Mouse (Mus musculus) limb, embryonic 12.5 days (tissue): ENCODE measurements around the gene Bub1b. TPM values are rescaled to one million over a fixed set of nuclear protein-coding genes. Genes with fewer than 3 reads are reported as not detected.
A peak's percentile ranks its signal among the peaks of the same experiment; 100 is the strongest.
"Not testable (repeated sequence)": the region's sequence is repeated elsewhere in the genome, so short reads cannot be mapped to it uniquely, and the experiment has no call there.

Source experiments
- ATAC-seq: fragments of 200-750 bp; cut with Nextera tagmentation; 2 replicates; pipeline ENCODE4 v1.8.0; 2017; ENCODE audit warnings: low read depth, moderate TSS enrichment; ENCODE audit not compliant: insufficient number of reproducible peaks, insufficient read depth, low FRiP score, low TSS enrichment
- H3K27ac ChIP-seq: fragments of 300-500 bp; sonication (generic); 2 replicates; pipeline ENCODE4 v1.5.1; 2016; ENCODE audit warnings: mild to moderate bottlenecking, moderate library complexity
- H3K27me3 ChIP-seq: fragments of 300-500 bp; sonication (generic); 2 replicates; pipeline ENCODE4 v1.6.1; 2016; ENCODE audit warnings: mild to moderate bottlenecking, moderate library complexity
- H3K36me3 ChIP-seq: fragments of 300-500 bp; sonication (generic); 2 replicates; pipeline ENCODE4 v1.6.1; 2016; ENCODE audit warnings: mild to moderate bottlenecking, moderate library complexity
- H3K4me1 ChIP-seq: fragments of 300-500 bp; sonication (generic); replicated peaks from 2 replicates; pipeline ENCODE4 v1.6.1; 2016
- H3K4me2 ChIP-seq: fragments of 300-500 bp; sonication (generic); 2 replicates; pipeline ENCODE4 v1.6.1; 2016; ENCODE audit warnings: mild to moderate bottlenecking, moderate library complexity
- H3K4me3 ChIP-seq: fragments of 300-500 bp; sonication (generic); replicated peaks from 2 replicates; pipeline ENCODE4 v1.5.1; 2016; ENCODE audit warnings: mild to moderate bottlenecking
- H3K9ac ChIP-seq: fragments of 300-500 bp; sonication (generic); replicated peaks from 2 replicates; pipeline ENCODE4 v1.6.1; 2016; ENCODE audit warnings: mild to moderate bottlenecking, moderate library complexity
- H3K9me3 ChIP-seq: fragments of 300-500 bp; sonication (generic); 2 replicates; pipeline ENCODE4 v1.6.1; 2016; ENCODE audit warnings: mild to moderate bottlenecking, moderate library complexity
- WGBS: fragments of 180-500 bp; shearing (Covaris S2); methylation state at CpG from one replicate; pipeline ENCODE4 v1.1.7; 2016; 5-methylcytosine and 5-hydroxymethylcytosine counted together
- polyA plus RNA-seq: library from polyadenylated mRNA; unstranded; fragments of >200 nt; fragmentation: Nextera tagmentation; extraction: Ambion mirVana; gene quantifications from 2 replicates; pipeline ENCODE4 v1.2.1, GENCODE M21; 2016

The Bub1b gene
- polyA plus RNA-seq, 1 experiment from 2014 or later: 119 TPM

GRCm38 (mm10) chr2:118620608-118621007 lies 22.6 kb downstream of the Bub1b start:
- ATAC-seq: no peak
- WGBS: 88% methylated on average over 8 of the region's 8 CpGs
- Histone ChIP-seq H3K27me3 (no peaks in the 10 kb centered on the region), H3K9ac (no peak overlapping the region), H3K4me2 (no peak overlapping the region), H3K4me1 (no peaks in the 10 kb centered on the region), H3K27ac (no peak overlapping the region), H3K36me3 (peaks cover 89% of the 10 kb centered on the region), H3K9me3 (no peaks in the 10 kb centered on the region), H3K4me3 (no peak overlapping the region)

- Histone ChIP-seq H3K4me3 (no peak overlapping the region), H3K4me2 (no peak overlapping the region), H3K27me3 (no peaks in the 10 kb centered on the region), H3K9ac (no peak overlapping the region), H3K27ac (no peak overlapping the region), H3K9me3 (no peaks in the 10 kb centered on the region), H3K4me1 (no peaks in the 10 kb centered on the region), H3K36me3 (peaks cover 88% of the 10 kb centered on the region)
- ATAC-seq: no peak
- 96% methylated on average over 6 of the region's 6 CpGs for WGBS
These were observed 31.3 kb downstream of the Bub1b start for GRCm38 (mm10) chr2:118629276-118629675.

- H3K27ac ChIP-seq: no peak overlapping the region
- no peaks in the 10 kb centered on the region for H3K27me3 ChIP-seq
- no peak overlapping the region for H3K4me3 ChIP-seq
- H3K36me3 ChIP-seq: peaks cover 93% of the 10 kb centered on the region
- H3K9ac ChIP-seq: no peak overlapping the region
- WGBS: 79% methylated on average over 5 of the region's 5 CpGs
- no peaks in the 10 kb centered on the region for H3K9me3 ChIP-seq
- no peak overlapping the region for H3K4me2 ChIP-seq
- ATAC-seq: no peak
- no peaks in the 10 kb centered on the region for H3K4me1 ChIP-seq
These were observed 35.4 kb downstream of the Bub1b start for GRCm38 (mm10) chr2:118633441-118633840.

- Histone ChIP-seq H3K4me1 (no peaks in the 10 kb centered on the region), H3K4me2 (no peak overlapping the region), H3K27ac (no peak overlapping the region), H3K27me3 (no peaks in the 10 kb centered on the region), H3K36me3 (peaks cover 95% of the 10 kb centered on the region), H3K9me3 (no peaks in the 10 kb centered on the region), H3K9ac (no peak overlapping the region), H3K4me3 (no peak overlapping the region)
- no peak for ATAC-seq
- 82% methylated on average over 5 of the region's 5 CpGs for WGBS
These were observed 39.2 kb downstream of the Bub1b start for GRCm38 (mm10) chr2:118637258-118637657.

GRCm38 (mm10) chr2:118637888-118638526 lies 40.0 kb downstream of the Bub1b start:
- Histone ChIP-seq H3K4me2 (no peak overlapping the region), H3K9me3 (no peaks in the 10 kb centered on the region), H3K9ac (no peak overlapping the region), H3K4me1 (no peaks in the 10 kb centered on the region), H3K4me3 (no peak overlapping the region), H3K27ac (no peak overlapping the region), H3K36me3 (peaks cover 95% of the 10 kb centered on the region), H3K27me3 (no peaks in the 10 kb centered on the region)
- WGBS: 47% methylated on average over 8 of the region's 8 CpGs
- ATAC-seq: no peak; the same call in 1 of the 2 replicates

GRCm38 (mm10) chr2:118638686-118639085 lies 40.7 kb downstream of the Bub1b start:
- H3K27me3 ChIP-seq: no peaks in the 10 kb centered on the region
- peaks cover 95% of the 10 kb centered on the region for H3K36me3 ChIP-seq

GRCm38 (mm10) chr2:118641147-118641546 lies 43.1 kb downstream of the Bub1b start:
- Histone ChIP-seq H3K4me2 (no peak overlapping the region), H3K4me3 (no peak overlapping the region), H3K9ac (no peak overlapping the region), H3K27ac (no peak overlapping the region), H3K36me3 (peaks cover 89% of the 10 kb centered on the region), H3K9me3 (no peaks in the 10 kb centered on the region), H3K27me3 (no peaks in the 10 kb centered on the region), H3K4me1 (no peaks in the 10 kb centered on the region)
- 63% methylated on average over 2 of the region's 2 CpGs for WGBS
- ATAC-seq: no peak

More at GRCm38 (mm10) chr2:118638686-118639085, 40.7 kb downstream of the Bub1b start:
- Histone ChIP-seq H3K9me3 (no peaks in the 10 kb centered on the region), H3K27ac (no peak overlapping the region), H3K4me2 (no peak overlapping the region), H3K9ac (no peak overlapping the region), H3K4me3 (no peak overlapping the region), H3K4me1 (no peaks in the 10 kb centered on the region)
- 95% methylated on average over 8 of the region's 8 CpGs for WGBS
- no peak for ATAC-seq

- WGBS: 90% methylated on average over 3 of the region's 3 CpGs
- no peak for ATAC-seq
These were observed 44.4 kb downstream of the Bub1b start for GRCm38 (mm10) chr2:118642431-118642830.

GRCm38 (mm10) chr2:118642942-118643341 lies 44.9 kb downstream of the Bub1b start:
- no peaks in the 10 kb centered on the region for H3K27me3 ChIP-seq
- peaks cover 80% of the 10 kb centered on the region for H3K36me3 ChIP-seq
- no peaks in the 10 kb centered on the region for H3K9me3 ChIP-seq
- no peak overlapping the region for H3K4me3 ChIP-seq
- no peak overlapping the region for H3K9ac ChIP-seq
- ATAC-seq: no peak
- H3K4me2 ChIP-seq: no peak overlapping the region
- 72% methylated on average over 3 of the region's 3 CpGs for WGBS
- H3K27ac ChIP-seq: no peak overlapping the region
- no peaks in the 10 kb centered on the region for H3K4me1 ChIP-seq

More at GRCm38 (mm10) chr2:118642431-118642830, 44.4 kb downstream of the Bub1b start:
- no peaks in the 10 kb centered on the region for H3K9me3 ChIP-seq
- no peak overlapping the region for H3K27ac ChIP-seq
- H3K4me2 ChIP-seq: no peak overlapping the region
- no peak overlapping the region for H3K9ac ChIP-seq
- H3K4me1 ChIP-seq: no peaks in the 10 kb centered on the region
- H3K27me3 ChIP-seq: no peaks in the 10 kb centered on the region
- peaks cover 82% of the 10 kb centered on the region for H3K36me3 ChIP-seq
- H3K4me3 ChIP-seq: no peak overlapping the region

GRCm38 (mm10) chr2:118646665-118647064 lies 48.7 kb downstream of the Bub1b start:
- peaks cover 45% of the 10 kb centered on the region for H3K36me3 ChIP-seq
- H3K27me3 ChIP-seq: no peaks in the 10 kb centered on the region
- H3K9me3 ChIP-seq: no peaks in the 10 kb centered on the region
- no peak overlapping the region for H3K9ac ChIP-seq
- no peak overlapping the region for H3K4me2 ChIP-seq
- H3K27ac ChIP-seq: no peak overlapping the region
- ATAC-seq: no peak
- no peaks in the 10 kb centered on the region for H3K4me1 ChIP-seq
- 87% methylated on average over 5 of the region's 5 CpGs for WGBS
- no peak overlapping the region for H3K4me3 ChIP-seq

GRCm38 (mm10) chr2:118650697-118651096 lies 52.7 kb downstream of the Bub1b start:
- not testable (repeated sequence) for H3K4me1 ChIP-seq, ATAC-seq, H3K27ac ChIP-seq, H3K4me2 ChIP-seq, H3K4me3 ChIP-seq, H3K27me3 ChIP-seq, H3K36me3 ChIP-seq, H3K9me3 ChIP-seq, H3K9ac ChIP-seq
- WGBS: 80% methylated on average over 2 of the region's 2 CpGs

- Histone ChIP-seq H3K27ac (peak overlapping the region; percentile 45; the same call in 1 of the 2 replicates), H3K4me2 (no peak overlapping the region), H3K4me3 (no peak overlapping the region), H3K4me1 (peaks cover 24% of the 10 kb centered on the region), H3K9ac (no peak overlapping the region), H3K27me3 (peaks cover 7% of the 10 kb centered on the region; the same call in 1 of the 2 replicates), H3K36me3 (no peaks in the 10 kb centered on the region), H3K9me3 (no peaks in the 10 kb centered on the region)
- ATAC-seq: no peak
- 38% methylated on average over 3 of the region's 3 CpGs for WGBS
These were observed 58.8 kb downstream of the Bub1b start for GRCm38 (mm10) chr2:118656688-118657281.
